Mouse (Mus musculus): ENCODE measurements at regions not wholly inside any gene's neighbourhood (a gene's known extent, or its start where the extent isn't known, plus 50 kb on each side); places are given as distances from the start of the nearest gene placed in this dataset.
A peak's percentile ranks its signal among the peaks of the same experiment; 100 is the strongest.

- DNase-seq: no peak
Measured at GRCm38 (mm10) chr1:51531360-51531759, 53.1 kb upstream of the Nabp1 start.

- DNase-seq: peak; percentile 63
Measured at GRCm38 (mm10) chr1:51530191-51530926, 52.1 kb upstream of the Nabp1 start.

- no peak for DNase-seq
Measured at GRCm38 (mm10) chr1:51529653-51530052, 51.4 kb upstream of the Nabp1 start.

GRCm38 (mm10) chr1:51528671-51529070 is 50.4 kb upstream of the Nabp1 start:
- no peak for DNase-seq
